Mouse (Mus musculus): ENCODE measurements at regions not wholly inside any gene's neighbourhood (a gene's known extent, or its start where the extent isn't known, plus 50 kb on each side); places are given as distances from the start of the nearest gene placed in this dataset.
"Not testable (repeated sequence)": the region's sequence is repeated elsewhere in the genome, so short reads cannot be mapped to it uniquely, and the experiment has no call there.

DNA sequence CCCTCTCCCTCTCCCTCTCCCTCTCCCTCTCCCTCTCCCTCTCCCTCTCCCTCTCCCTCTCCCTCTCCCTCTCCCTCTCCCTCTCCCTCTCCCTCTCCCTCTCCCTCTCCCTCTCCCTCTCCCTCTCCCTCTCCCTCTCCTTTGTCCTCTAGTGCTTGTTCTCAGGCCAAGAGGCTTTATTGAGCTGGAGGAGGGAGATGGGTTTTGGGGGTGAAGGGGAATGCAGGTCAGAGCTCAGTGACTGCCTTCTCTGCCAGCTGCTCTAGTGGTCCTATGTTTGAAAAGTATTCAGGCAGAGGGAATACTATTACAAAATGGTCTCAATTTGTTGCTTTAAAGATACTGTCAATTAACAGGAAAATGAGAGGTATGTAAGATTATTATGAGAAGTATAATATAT lies 251.6 kb upstream of the Ubash3b start:
- not testable (repeated sequence) for TF ChIP-seq POLR2A (IDR thresholded peaks at IDR 0.05; ENCODE audit: borderline replicate concordance, extremely low read depth, low read depth, low read length); CTCF (IDR thresholded peaks at IDR 0.05; ENCODE audit: insufficient read depth, low read length)
